Mouse (Mus musculus) common myeloid progenitor, adult 5-6 weeks (primary cell): ENCODE measurements around the gene Hapln4. TPM values are rescaled to one million over a fixed set of nuclear protein-coding genes. Genes with fewer than 3 reads are reported as not detected.

Experiments
- ATAC-seq: replicated peaks from 2 replicates; pipeline ENCODE4 v1.8.0; 2016; ENCODE audit warnings: low read depth, mild to moderate bottlenecking, moderate TSS enrichment, inconsistent platforms; ENCODE audit not compliant: poor library complexity, severe bottlenecking
- total RNA-seq: library from RNA; stranded (forward); fragments of 200-1000, 187-1606 nt; gene quantifications from 2 replicates; pipeline ENCODE4 v1.2.3, GENCODE M21; 2017

Hapln4 gene
- total RNA-seq, 1 experiment from 2014 or later = not detected

GRCm38 (mm10) chr8:70092786-70093185 is 9.5 kb downstream of the Hapln4 start:
- no peak for ATAC-seq

- no peak for ATAC-seq
Observed at GRCm38 (mm10) chr8:70099276-70099675, 16.0 kb downstream of the Hapln4 start.

DNA sequence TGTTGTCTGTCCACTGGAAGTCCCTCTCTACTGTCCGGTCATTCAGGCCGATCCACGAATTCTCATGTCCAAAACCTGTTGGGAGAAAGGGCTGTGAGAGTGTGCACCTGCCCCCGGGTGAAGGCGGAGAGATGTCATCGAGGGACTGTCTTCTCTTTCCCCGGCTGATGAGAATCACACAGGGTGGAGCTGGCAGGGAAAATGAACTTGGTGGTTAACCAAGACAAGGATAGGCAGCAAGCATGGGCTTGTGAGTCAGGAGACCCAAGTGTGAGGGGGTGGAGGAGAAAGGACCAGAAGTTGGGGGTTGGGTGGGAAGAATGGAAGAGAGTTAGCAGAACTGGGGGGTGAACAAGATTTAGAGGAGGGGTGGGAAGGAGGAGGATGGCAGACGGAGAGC is 17.0 kb downstream of the Hapln4 start:
- ATAC-seq = no peak

GRCm38 (mm10) chr8:70104506-70104905 is 21.2 kb downstream of the Hapln4 start:
- ATAC-seq = peak; percentile 94

DNA sequence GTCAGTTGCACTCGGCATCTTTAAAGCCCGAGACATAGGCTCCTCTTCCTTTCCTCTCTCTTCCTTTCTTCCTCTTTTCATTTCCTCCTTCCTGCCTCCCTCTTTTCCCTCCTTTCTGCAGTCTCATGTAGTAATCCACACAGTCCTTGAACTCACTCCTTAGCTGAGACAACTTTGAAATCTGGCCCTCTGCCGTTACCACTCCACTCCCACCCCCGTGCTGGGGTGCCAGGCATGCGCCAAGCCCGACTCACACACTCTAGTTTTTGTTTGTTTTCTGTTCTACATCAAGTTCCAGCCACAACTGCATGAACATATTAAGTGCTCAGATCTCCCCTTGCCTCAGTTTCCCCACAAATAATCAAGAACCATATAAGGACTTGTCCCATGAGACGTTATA is 21.7 kb downstream of the Hapln4 start:
- no peak for ATAC-seq

- ATAC-seq = no peak
Observed at GRCm38 (mm10) chr8:70110451-70110850, 27.2 kb downstream of the Hapln4 start.

DNA sequence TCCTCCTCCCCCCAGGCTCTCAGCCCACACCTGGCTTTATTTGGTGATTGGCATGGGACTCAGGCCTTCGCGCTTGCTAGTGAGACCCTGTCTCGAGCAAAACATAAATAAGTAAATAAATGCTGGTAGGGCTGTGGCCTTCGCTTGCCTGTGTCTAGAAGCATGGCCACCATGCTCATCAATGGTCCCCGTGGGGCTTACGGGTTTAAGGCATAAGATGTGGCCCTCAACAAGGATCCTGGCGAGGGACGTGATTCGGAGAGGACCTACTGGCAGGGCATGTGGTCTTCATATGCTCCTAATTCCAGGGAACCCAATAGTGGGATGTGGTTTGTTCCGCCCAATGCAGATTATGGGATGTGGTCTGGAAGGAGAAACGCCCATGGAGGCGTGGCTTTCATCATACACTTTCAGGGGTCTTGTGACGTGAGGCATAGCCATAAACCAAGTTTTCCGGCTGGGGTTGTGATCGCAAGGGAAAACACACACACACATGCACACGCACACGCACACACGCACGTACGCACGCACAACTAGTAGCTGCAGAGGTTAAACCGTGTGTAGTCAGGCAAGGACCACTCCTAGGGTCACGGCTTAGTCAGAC is 28.0 kb downstream of the Hapln4 start:
- ATAC-seq = no peak

GRCm38 (mm10) chr8:70112401-70113016 is 29.3 kb downstream of the Hapln4 start:
- no peak for ATAC-seq

GRCm38 (mm10) chr8:70114488-70114887 is 31.2 kb downstream of the Hapln4 start:
- ATAC-seq = peak; percentile 51

DNA sequence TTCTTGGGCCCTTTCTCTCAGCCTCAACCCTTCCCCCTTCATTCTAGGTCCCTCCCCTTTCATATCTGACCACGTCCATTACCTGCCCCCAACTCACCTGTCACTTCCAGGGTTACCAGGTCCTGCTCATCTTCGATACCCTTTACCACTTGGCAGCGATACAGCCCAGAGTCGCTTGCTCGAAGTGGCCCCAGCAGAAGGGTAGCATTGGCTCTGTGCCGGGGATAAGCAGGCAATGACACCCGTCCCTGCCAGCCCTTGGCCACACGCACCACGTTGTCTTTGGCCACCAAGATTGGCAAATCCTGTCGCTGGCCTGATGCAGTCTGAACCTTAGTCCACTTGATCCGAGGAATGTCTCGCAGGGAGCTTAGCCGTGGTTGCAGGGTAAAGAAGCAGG is 31.6 kb downstream of the Hapln4 start:
- ATAC-seq = no peak

GRCm38 (mm10) chr8:70117611-70118010 is 34.4 kb downstream of the Hapln4 start:
- ATAC-seq = peak; percentile 70

- ATAC-seq = no peak
Observed at GRCm38 (mm10) chr8:70118726-70119700, 35.8 kb downstream of the Hapln4 start.

DNA sequence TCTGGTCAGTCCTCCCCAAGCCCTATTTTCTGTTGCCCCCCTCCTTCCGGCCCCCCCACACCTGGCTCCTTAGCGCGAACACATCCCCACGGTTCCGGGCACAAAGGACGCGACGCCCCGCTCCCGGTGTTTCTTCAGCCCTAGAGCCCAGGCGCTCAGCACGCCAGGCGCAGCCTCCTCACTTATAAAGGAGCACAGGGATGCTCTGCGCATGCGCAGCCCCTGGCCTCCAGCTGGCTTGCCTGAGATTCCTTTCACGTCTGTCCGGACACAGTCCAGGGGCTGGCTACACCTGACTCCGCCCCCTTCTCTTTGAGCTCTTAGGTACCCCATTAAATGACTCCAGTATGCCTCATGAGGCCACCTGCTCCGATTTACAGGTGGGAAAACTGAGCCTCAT is 37.4 kb downstream of the Hapln4 start, which contains the start of gene Ncan:
Gene Ncan, minus strand, starts transcription at position 207 of the 400 bp plus-strand sequence.
- peak; percentile 28; the same call in 1 of the 2 replicates for ATAC-seq

GRCm38 (mm10) chr8:70122863-70123262 is 39.6 kb downstream of the Hapln4 start:
- peak; percentile 66 for ATAC-seq

- ATAC-seq = no peak
Observed at GRCm38 (mm10) chr8:70124992-70125391, 41.7 kb downstream of the Hapln4 start.

- no peak for ATAC-seq
Observed at GRCm38 (mm10) chr8:70128435-70128834, 45.2 kb downstream of the Hapln4 start.

DNA sequence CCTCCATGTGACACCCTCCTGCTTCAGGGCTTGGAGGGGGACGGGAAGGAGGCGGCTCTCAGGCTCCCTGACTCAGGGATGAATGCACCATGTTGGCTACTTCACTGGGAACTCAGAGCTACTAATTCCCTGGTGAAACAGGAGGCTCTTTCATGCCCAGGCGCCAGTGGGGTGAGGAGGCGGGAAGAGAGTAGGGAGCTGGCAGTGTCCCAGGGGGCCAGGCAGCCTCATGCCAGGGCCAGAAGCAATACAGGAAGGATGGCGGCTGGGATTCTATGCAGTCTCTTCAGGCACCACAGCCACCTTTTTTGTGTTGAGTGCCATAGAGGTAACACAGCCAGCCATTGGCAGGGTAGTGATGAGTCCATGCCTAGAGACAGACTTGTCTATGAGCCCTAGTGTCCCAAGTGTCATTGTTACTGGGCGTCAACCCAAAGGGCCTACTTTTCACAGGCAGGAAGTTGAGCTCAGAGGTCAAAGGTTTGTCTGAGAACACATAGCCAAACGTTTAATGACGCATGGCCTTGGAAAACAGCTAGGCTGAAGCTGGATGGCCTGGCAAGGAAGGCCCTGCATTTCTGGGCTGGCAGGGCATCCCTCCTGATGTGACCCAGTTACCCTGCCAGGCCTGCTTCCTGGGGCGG is 46.2 kb downstream of the Hapln4 start:
- no peak for ATAC-seq

- ATAC-seq = no peak
Observed at GRCm38 (mm10) chr8:70130066-70130465, 46.8 kb downstream of the Hapln4 start.

DNA sequence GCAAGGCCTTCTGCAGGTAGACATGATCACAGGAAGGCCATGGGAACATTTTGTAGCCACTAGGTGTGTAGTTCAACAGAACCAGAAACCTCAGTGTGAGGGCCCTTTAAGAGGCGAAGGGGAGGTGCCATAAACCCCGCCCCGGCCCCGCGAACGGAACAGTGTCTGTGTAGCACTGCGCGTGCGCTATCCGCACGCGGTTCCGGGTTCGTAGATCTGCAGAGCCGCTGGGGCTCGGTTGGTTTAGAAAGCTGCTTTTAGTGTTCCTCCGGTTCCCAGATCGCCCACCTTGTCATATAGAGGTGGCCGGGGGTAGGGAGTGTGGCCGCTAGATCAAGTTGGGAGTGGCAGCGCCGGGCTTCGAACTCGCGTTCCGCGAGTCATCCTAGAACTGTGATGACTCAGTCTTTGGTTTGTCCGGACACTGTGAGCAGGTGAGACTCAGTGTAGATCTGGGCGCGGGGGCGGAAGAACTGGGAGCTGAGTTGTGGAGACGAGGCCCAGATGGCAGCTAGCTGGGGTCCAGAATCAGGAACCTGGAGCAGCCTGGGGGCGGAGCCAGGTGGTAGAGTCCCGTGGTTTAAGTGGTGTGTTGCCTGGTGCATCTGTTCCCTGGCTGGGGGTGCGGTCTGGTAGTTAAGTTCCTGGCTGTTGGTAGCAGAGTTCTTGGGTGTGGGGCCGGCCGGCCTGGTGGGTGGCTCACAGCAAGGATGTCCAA is 48.1 kb downstream of the Hapln4 start, which contains the start of gene Nr2c2ap:
Gene Nr2c2ap, plus strand, starts transcription at position 168 of the 718 bp plus-strand sequence.
- ATAC-seq = peak; percentile 94

DNA sequence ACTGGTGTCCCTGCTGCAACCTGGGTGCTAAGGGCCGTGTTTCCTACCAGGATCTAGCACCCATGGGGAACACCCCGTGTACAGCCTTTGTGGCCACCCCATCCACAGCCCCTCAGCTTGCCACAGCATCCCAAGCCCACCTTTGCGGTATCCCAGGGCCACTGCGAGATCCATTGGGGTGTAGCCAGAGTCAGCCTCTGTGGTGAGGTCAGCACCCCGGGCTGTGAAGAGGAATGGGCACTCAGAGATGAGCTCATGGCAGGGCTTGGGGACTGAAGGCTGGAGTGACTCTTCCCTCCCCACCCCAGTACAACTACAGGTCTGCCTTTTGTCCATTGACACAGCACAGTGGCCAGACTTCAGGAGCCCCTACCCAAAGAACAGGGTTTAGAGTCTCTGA is 50.8 kb downstream of the Hapln4 start:
- no peak for ATAC-seq
